Mouse (Mus musculus): Measurements from ENCODE around the gene Adamtsl4. TPM values are rescaled to one million over a fixed set of nuclear protein-coding genes. Genes with fewer than 3 reads are reported as not detected.

The Adamtsl4 gene
- polyA plus RNA-seq, 1 experiment from 2014 or later, result 0.71 TPM

DNA sequence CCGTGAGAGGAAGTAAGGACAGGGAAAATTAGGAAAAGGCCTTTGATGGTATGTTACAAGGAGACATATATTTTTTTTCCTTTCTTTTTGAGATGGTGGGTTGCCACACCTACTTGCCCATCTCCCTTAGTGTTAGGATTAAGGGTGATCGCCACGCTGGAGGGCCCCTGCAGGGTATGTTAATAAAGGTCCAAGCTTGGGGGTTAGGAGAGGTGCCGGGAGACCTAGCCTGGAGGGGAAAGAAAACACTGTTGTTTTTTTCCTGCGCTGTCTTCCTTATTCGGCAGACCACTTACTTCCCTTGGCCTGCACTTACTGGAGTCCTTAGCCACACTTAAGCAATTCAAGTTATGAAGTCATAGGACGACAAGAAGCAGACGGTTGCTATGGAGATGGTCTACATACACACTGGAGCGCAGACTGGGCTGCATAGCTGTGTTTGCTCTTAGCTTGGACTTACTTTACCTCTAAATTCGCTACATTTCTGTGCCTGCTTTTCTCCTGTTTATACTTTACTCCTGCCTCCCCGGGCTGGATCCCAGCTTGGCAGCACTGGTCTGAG lies 34.2 kb downstream of the Adamtsl4 start:
- no peak for ATAC-seq (ENCODE audit: low read depth)
- Histone ChIP-seq H3K27ac (replicated peaks) (no peak overlapping the region), H3K9me3 (no peaks in the 10 kb centered on the region), H3K36me3 (no peaks in the 10 kb centered on the region), H3K4me1 (replicated peaks) (peaks cover 15% of the 10 kb centered on the region), H3K27me3 (no peaks in the 10 kb centered on the region), H3K4me3 (no peak overlapping the region), H3K4me2 (no peak overlapping the region), H3K9ac (no peak overlapping the region)
- 32% methylated on average over 11 of the region's 11 CpGs for WGBS

DNA sequence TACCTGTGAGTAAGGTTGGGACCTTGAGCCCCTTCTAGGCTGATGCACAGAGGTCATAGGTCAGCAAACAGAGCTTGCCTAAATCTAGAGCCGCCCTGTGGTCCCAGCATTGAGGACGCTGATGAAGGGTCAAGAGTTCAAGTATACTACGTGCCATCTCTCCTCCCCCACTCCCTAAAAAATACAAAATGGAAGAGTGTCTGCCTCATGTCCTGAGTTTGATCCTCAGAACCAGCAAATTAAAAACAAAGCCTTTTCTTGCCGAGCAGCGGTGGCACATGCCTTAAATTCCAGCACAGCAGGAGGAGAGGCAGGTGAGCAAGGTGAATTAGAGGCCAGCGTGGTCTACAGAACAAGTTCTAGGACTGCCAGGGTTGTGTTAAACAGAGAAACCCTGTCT lies 34.8 kb downstream of the Adamtsl4 start:
- no peak overlapping the region for H3K4me3 ChIP-seq
- WGBS, result 20% methylated on average over 6 of the region's 6 CpGs
- no peak overlapping the region for H3K27ac ChIP-seq (replicated peaks)
- no peaks in the 10 kb centered on the region for H3K9me3 ChIP-seq
- no peaks in the 10 kb centered on the region for H3K27me3 ChIP-seq
- no peak for ATAC-seq (ENCODE audit: low read depth)
- H3K9ac ChIP-seq, result no peak overlapping the region
- H3K4me2 ChIP-seq, result no peak overlapping the region
- H3K36me3 ChIP-seq, result no peaks in the 10 kb centered on the region
- peaks cover 13% of the 10 kb centered on the region for H3K4me1 ChIP-seq (replicated peaks)

- no peaks in the 10 kb centered on the region for H3K36me3 ChIP-seq
- 61% methylated on average over 7 of the region's 7 CpGs for WGBS
- peaks cover 9% of the 10 kb centered on the region; the same call in 1 of the 2 replicates for H3K4me1 ChIP-seq (replicated peaks)
- H3K27ac ChIP-seq (replicated peaks), result no peak overlapping the region
- ATAC-seq (ENCODE audit: low read depth), result no peak
- no peak overlapping the region for H3K9ac ChIP-seq
- no peaks in the 10 kb centered on the region for H3K27me3 ChIP-seq
- no peak overlapping the region for H3K4me3 ChIP-seq
- no peak overlapping the region for H3K4me2 ChIP-seq
- H3K9me3 ChIP-seq, result no peaks in the 10 kb centered on the region
Measured at GRCm38 (mm10) chr3:95652204-95652811, 35.4 kb downstream of the Adamtsl4 start.

- Histone ChIP-seq H3K4me1 (replicated peaks) (peaks cover 9% of the 10 kb centered on the region; the same call in 1 of the 2 replicates), H3K4me3 (no peak overlapping the region), H3K36me3 (no peaks in the 10 kb centered on the region), H3K9ac (no peak overlapping the region), H3K9me3 (no peaks in the 10 kb centered on the region), H3K4me2 (no peak overlapping the region), H3K27me3 (no peaks in the 10 kb centered on the region), H3K27ac (replicated peaks) (no peak overlapping the region)
- ATAC-seq (ENCODE audit: low read depth), result no peak
- 89% methylated on average over 16 of the region's 16 CpGs for WGBS
Measured at GRCm38 (mm10) chr3:95651391-95652203, 36.1 kb downstream of the Adamtsl4 start.

- 85% methylated on average over 3 of the region's 3 CpGs for WGBS
- peaks cover 9% of the 10 kb centered on the region; the same call in 1 of the 2 replicates for H3K4me1 ChIP-seq (replicated peaks)
- H3K4me3 ChIP-seq, result no peak overlapping the region
- H3K27ac ChIP-seq (replicated peaks), result no peak overlapping the region
- H3K36me3 ChIP-seq, result no peaks in the 10 kb centered on the region
- no peak overlapping the region for H3K9ac ChIP-seq
- ATAC-seq (ENCODE audit: low read depth), result no peak
- no peaks in the 10 kb centered on the region for H3K27me3 ChIP-seq
- H3K4me2 ChIP-seq, result no peak overlapping the region
- no peaks in the 10 kb centered on the region for H3K9me3 ChIP-seq
Measured at GRCm38 (mm10) chr3:95651033-95651373, 36.7 kb downstream of the Adamtsl4 start.

- no peak for ATAC-seq (ENCODE audit: low read depth)
- no peaks in the 10 kb centered on the region for H3K36me3 ChIP-seq
- no peak overlapping the region for H3K27ac ChIP-seq (replicated peaks)
- no peaks in the 10 kb centered on the region for H3K9me3 ChIP-seq
- no peak overlapping the region for H3K4me3 ChIP-seq
- no peaks in the 10 kb centered on the region for H3K27me3 ChIP-seq
- peaks cover 9% of the 10 kb centered on the region; the same call in 1 of the 2 replicates for H3K4me1 ChIP-seq (replicated peaks)
- no peak overlapping the region for H3K4me2 ChIP-seq
- WGBS, result 76% methylated on average over 6 of the region's 6 CpGs
- no peak overlapping the region for H3K9ac ChIP-seq
Measured at GRCm38 (mm10) chr3:95650276-95651032, 37.3 kb downstream of the Adamtsl4 start.

DNA sequence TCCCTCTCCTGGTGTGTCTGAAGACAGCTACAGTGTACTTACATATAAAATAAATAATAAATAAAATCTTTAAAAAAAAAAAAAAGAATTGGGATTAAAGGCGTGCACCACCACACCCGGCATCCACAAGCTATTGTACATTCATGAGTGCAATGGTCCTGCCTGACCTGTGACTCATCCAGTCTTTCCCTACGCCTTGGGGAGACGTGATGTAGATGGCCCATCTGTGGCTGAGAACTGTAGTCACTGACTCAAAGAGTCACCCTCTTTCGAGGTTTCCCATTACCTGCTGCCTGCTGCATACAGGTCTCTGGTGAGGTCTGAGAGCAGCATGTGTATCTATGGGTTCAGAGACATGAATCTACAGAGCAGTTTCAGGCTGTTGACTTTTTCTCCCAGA lies 39.7 kb downstream of the Adamtsl4 start:
- Histone ChIP-seq H3K4me1 (replicated peaks) (no peaks in the 10 kb centered on the region), H3K4me3 (no peak overlapping the region), H3K9me3 (no peaks in the 10 kb centered on the region), H3K9ac (no peak overlapping the region), H3K36me3 (no peaks in the 10 kb centered on the region), H3K27ac (replicated peaks) (no peak overlapping the region), H3K4me2 (no peak overlapping the region), H3K27me3 (no peaks in the 10 kb centered on the region)
- ATAC-seq (ENCODE audit: low read depth), result no peak
- WGBS, result 94% methylated on average over 5 of the region's 5 CpGs

DNA sequence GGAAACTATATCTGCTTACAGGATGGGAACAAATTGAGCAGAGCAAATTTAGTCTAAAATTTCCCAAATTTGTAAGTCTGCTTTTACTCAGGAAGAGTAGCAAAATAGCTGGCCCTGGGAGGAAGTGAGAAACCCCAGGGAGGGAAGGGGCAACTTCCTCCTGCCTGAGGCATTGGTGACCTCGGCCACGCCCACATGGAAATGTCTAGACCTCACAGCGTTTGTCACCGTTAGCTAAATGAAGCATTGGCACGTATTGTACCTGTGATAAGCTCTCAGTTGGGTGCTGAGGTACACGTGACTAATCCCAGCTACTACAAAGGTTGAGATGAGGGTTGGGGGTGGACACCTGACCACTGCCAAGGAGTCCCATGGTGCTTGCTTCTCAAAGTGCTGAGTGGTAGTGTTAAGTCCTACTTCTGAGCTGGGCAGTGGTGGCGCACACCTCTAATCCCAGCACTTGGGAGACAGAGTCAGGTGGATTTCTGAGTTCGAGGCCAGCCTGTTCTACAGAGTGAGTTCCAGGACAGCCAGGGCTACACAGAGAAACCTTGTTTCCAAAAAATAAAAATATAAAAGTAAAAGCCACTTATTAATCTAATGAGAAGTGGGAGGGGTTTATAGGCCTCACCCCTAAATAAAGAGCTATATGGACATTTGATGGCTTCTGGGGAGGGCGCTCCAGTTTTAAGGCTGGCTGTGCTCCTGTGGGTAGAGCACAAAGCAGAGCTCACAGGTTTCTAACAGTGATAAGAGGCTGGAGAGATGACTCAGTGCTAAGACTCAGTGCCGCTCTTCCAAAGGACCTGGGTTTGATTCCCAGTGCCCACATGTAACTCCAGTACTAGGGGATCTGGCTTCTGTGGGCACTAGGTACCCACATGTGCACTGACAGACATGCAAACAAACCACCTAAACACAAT lies 42.1 kb downstream of the Adamtsl4 start:
- Histone ChIP-seq H3K27me3 (no peaks in the 10 kb centered on the region), H3K9ac (no peak overlapping the region), H3K9me3 (no peaks in the 10 kb centered on the region), H3K27ac (replicated peaks) (no peak overlapping the region), H3K36me3 (no peaks in the 10 kb centered on the region), H3K4me2 (no peak overlapping the region), H3K4me1 (replicated peaks) (no peaks in the 10 kb centered on the region), H3K4me3 (no peak overlapping the region)
- ATAC-seq (ENCODE audit: low read depth), result no peak
- 73% methylated on average over 10 of the region's 10 CpGs for WGBS

DNA sequence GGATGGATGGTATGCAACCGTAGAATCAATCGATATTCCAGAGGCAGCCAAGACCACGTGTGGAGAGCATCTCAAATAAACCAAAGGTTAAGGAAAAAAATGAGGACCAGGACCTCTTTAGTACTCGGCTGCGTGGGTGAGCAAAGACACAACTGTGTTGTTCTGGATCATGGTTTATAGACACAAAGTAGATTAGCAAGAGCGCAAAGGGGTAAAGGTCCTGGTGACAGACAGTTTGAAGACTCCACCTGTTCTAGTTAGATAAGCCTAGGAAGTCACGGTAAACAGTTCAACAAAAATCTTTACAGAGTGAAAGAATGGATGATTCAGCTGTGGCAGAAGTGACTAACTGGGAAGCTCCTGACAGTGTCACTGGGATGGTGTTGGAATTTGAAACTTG lies 44.6 kb downstream of the Adamtsl4 start:
- H3K4me2 ChIP-seq, result no peak overlapping the region
- no peaks in the 10 kb centered on the region for H3K27me3 ChIP-seq
- ATAC-seq (ENCODE audit: low read depth), result no peak
- H3K27ac ChIP-seq (replicated peaks), result no peak overlapping the region
- peaks cover 10% of the 10 kb centered on the region for H3K36me3 ChIP-seq
- H3K9ac ChIP-seq, result no peak overlapping the region
- no peaks in the 10 kb centered on the region for H3K4me1 ChIP-seq (replicated peaks)
- H3K4me3 ChIP-seq, result no peak overlapping the region
- no peaks in the 10 kb centered on the region for H3K9me3 ChIP-seq
- WGBS, result 92% methylated on average over 7 of the region's 7 CpGs

- Histone ChIP-seq H3K9ac (no peak overlapping the region), H3K4me1 (replicated peaks) (no peaks in the 10 kb centered on the region), H3K36me3 (peaks cover 44% of the 10 kb centered on the region), H3K27me3 (no peaks in the 10 kb centered on the region), H3K4me3 (no peak overlapping the region), H3K4me2 (no peak overlapping the region), H3K27ac (replicated peaks) (no peak overlapping the region), H3K9me3 (no peaks in the 10 kb centered on the region)
- 93% methylated on average over 1 of the region's 1 CpGs for WGBS
- no peak for ATAC-seq (ENCODE audit: low read depth)
Measured at GRCm38 (mm10) chr3:95639694-95640093, 48.0 kb downstream of the Adamtsl4 start.

- Histone ChIP-seq H3K27me3 (no peaks in the 10 kb centered on the region), H3K27ac (replicated peaks) (no peak overlapping the region), H3K4me1 (replicated peaks) (no peaks in the 10 kb centered on the region), H3K9me3 (no peaks in the 10 kb centered on the region), H3K9ac (no peak overlapping the region), H3K4me2 (no peak overlapping the region), H3K4me3 (no peak overlapping the region), H3K36me3 (peaks cover 78% of the 10 kb centered on the region)
- 93% methylated on average over 4 of the region's 4 CpGs for WGBS
- ATAC-seq (ENCODE audit: low read depth), result no peak
Measured at GRCm38 (mm10) chr3:95636072-95636471, 51.6 kb downstream of the Adamtsl4 start.
